Mouse (Mus musculus) MEL (cell line): ENCODE measurements around the gene Gm10320.

ENCODE experiments used
- CTCF ChIP-seq, 3 experiments: IDR thresholded peaks in 2 of 3; conservative IDR thresholded peaks in 1 of 3; 2 replicates each; pipeline ENCODE4 v1.5.1; 2011 to 2012; ENCODE audit warnings: low read length in 3 of 3, low read depth in 2 of 3, mild to moderate bottlenecking in 2 of 3, improper control_type of control experiment in 1 of 3, inconsistent platforms in 1 of 3, mixed read lengths in 1 of 3, moderate library complexity in 1 of 3; ENCODE audit not compliant: control insufficient read depth in 1 of 3, insufficient read depth in 1 of 3, poor library complexity in 1 of 3, severe bottlenecking in 1 of 3
- EP300 ChIP-seq, 2 experiments: IDR thresholded peaks; 2 replicates each; pipeline ENCODE4 v1.6.1; 2011; ENCODE audit warnings: improper control_type of control experiment in 2 of 2, low read length in 2 of 2, low read depth in 1 of 2, mild to moderate bottlenecking in 1 of 2
- ETS1 ChIP-seq: IDR thresholded peaks from 2 replicates; pipeline ENCODE4 v1.6.1; 2012; ENCODE audit warnings: low read depth, mild to moderate bottlenecking, inconsistent platforms, low read length, improper control_type of control experiment, moderate library complexity
- GABPA ChIP-seq: IDR thresholded peaks from 2 replicates; pipeline ENCODE4 v1.6.1; 2012; ENCODE audit warnings: low read depth, mild to moderate bottlenecking, inconsistent platforms, low read length, improper control_type of control experiment, moderate library complexity
- GATA1 ChIP-seq: IDR thresholded peaks from 2 replicates; pipeline ENCODE4 v1.6.1; 2011; ENCODE audit warnings: low read depth, low read length, improper control_type of control experiment
- HCFC1 ChIP-seq: IDR thresholded peaks from 2 replicates; pipeline ENCODE4 v1.6.1; 2012; ENCODE audit warnings: low read depth, mild to moderate bottlenecking, inconsistent platforms, low read length, improper control_type of control experiment, moderate library complexity
- POLR2A ChIP-seq, 2 experiments: IDR thresholded peaks; 2 replicates each; pipeline ENCODE4 v1.6.1; 2011 to 2012; ENCODE audit warnings: low read length in 2 of 2, mild to moderate bottlenecking in 2 of 2, control low read depth in 1 of 2, improper control_type of control experiment in 1 of 2, low read depth in 1 of 2, moderate library complexity in 1 of 2; ENCODE audit not compliant: control insufficient read depth in 1 of 2, insufficient read depth in 1 of 2, poor library complexity in 1 of 2
- TBP ChIP-seq: IDR thresholded peaks from 2 replicates; pipeline ENCODE4 v1.8.0; 2011; ENCODE audit warnings: low read depth, low read length, improper control_type of control experiment
- ZC3H11A ChIP-seq: IDR thresholded peaks from 2 replicates; pipeline ENCODE4 v1.6.1; 2012; ENCODE audit warnings: low read depth, mild to moderate bottlenecking, inconsistent platforms, low read length, improper control_type of control experiment
- ZKSCAN1 ChIP-seq: IDR thresholded peaks from 2 replicates; pipeline ENCODE4 v1.6.1; 2012; ENCODE audit warnings: low read depth, mild to moderate bottlenecking, inconsistent platforms, low read length, improper control_type of control experiment, moderate library complexity
- ZMIZ1 ChIP-seq: IDR thresholded peaks from 2 replicates; pipeline ENCODE4 v1.6.1; 2012; ENCODE audit warnings: low read depth, mild to moderate bottlenecking, inconsistent platforms, low read length, improper control_type of control experiment, moderate library complexity

DNA sequence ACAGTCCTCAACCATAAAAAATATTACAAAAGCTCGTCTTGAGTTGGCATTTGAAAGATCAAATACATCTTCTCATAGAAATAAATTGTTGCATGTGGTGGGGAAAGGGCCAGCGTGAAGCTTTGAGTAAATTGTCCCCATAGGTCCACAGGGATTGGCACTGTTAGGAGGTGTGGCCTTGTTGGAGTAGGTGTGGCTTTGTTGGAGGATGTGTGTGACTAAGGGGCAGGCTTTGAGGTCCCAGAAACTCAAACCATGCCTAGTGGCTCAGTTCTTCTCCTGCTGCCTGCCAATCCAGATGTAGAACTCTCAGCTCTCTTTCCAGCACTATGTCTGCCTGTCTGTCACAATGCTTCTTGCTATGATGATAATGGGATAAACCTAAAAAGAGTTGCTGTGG is 49.8 kb upstream of the Gm10320 start:
- TF ChIP-seq ETS1 (no peak), EP300 (IDR thresholded peaks at IDR 0.05; ENCODE audit: low read depth in 1 of 2, low read length in 2 of 2) (no peak), ZC3H11A (no peak), TBP (no peak), ZMIZ1 (no peak), CTCF (IDR thresholded peaks at IDR 0.05 in 2 of 3, conservative IDR thresholded peaks at IDR 0.05 in 1 of 3; ENCODE audit: control insufficient read depth in 1 of 3, insufficient read depth in 1 of 3, low read depth in 2 of 3, low read length in 3 of 3, poor library complexity in 1 of 3, severe bottlenecking in 1 of 3) (no peak), GABPA (no peak), HCFC1 (no peak), POLR2A (IDR thresholded peaks at IDR 0.05; ENCODE audit: control insufficient read depth in 1 of 2, insufficient read depth in 1 of 2, low read depth in 1 of 2, low read length in 2 of 2, poor library complexity in 1 of 2) (no peak), GATA1 (no peak), ZKSCAN1 (no peak)
